Mouse (Mus musculus) neural tube, embryonic 10.5 days (tissue): Measurements from ENCODE around the gene Rassf7.
"Not testable (repeated sequence)": the region's sequence is repeated elsewhere in the genome, so short reads cannot be mapped to it uniquely, and the experiment has no call there.

Experiments used
- DNase-seq: peaks from one replicate; pipeline ENCODE4 v3.0.0-alpha.2; 2017; ENCODE audit warnings: low spot score; ENCODE audit errors: extremely low spot score

Gene Rassf7

DNA sequence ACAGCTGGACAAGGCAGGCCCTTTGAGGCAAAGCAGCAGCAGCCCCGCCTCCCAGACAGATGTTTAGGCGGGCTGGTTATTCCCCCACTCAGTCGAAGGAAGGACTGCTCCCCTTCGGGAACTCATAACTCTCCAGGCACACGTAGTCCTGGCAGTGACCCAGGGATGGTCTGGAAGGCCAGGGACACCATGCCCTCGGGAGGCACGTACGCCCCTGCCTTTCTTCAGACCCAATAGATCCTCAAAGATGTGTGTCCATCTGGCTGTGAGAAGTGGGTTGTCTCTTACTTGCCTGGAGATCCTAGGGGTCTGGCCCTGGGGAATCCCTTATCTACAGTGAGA is 6.4 kb downstream of the Rassf7 start:
- DNase-seq: no peak

GRCm38 (mm10) chr7:141222696-141223215 is 7.1 kb downstream of the Rassf7 start:
- DNase-seq: no peak

- DNase-seq: no peak
These were observed 10.9 kb downstream of the Rassf7 start for GRCm38 (mm10) chr7:141226535-141226934.

GRCm38 (mm10) chr7:141227796-141228195 is 12.1 kb downstream of the Rassf7 start:
- DNase-seq: no peak

- peak; percentile 97 for DNase-seq
These were observed 12.8 kb downstream of the Rassf7 start, which contains the start of gene Phrf1 for GRCm38 (mm10) chr7:141228279-141229067. Gene Phrf1, plus strand, starts transcription at chr7:141228784.

DNA sequence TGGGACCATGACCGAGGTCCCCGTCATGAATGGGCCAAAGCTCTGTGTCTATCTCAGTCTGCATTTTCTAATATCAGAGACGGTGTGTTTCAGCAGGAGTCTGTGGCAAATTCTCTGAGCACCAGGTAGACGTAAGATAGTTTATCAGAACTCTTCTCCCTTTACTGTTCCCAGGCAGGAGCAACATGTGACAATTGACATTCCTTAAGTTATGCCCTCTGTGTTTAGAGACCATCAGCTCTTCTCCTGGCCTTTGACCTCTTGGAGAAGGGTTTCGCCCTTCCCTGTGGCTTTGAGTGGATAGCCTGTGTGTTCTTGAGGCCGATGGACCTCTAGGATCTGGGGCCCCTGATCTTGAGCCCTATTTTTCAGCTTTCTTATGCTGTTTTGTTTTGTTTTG is 14.0 kb downstream of the Rassf7 start:
- no peak for DNase-seq

- DNase-seq: no peak
These were observed 14.9 kb downstream of the Rassf7 start for GRCm38 (mm10) chr7:141230570-141230969.

- DNase-seq: no peak
These were observed 15.5 kb downstream of the Rassf7 start for GRCm38 (mm10) chr7:141231111-141231510.

GRCm38 (mm10) chr7:141231551-141231950 is 15.9 kb downstream of the Rassf7 start:
- no peak for DNase-seq

DNA sequence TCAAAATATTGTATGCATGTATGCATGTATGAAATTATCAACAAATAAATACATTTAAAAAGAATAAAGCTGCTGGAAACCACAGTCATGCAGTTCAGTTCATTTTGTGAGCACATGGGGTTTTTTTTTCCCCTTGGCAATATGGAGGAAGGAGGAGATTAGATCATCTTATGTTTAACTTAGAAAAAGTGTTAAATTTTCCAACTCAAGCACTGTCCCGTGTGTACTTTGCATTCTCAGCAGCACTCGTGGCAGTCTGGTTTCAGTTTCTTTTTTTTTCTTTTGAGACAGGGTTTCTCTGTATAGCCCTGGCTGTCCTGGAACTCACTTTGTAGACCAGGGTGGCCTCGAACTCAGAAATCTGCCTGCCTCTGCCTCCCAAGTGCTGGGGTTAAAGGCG is 34.8 kb downstream of the Rassf7 start:
- DNase-seq: not testable (repeated sequence)

GRCm38 (mm10) chr7:141256159-141256558 is 40.5 kb downstream of the Rassf7 start:
- DNase-seq: no peak

GRCm38 (mm10) chr7:141261480-141261879 is 45.8 kb downstream of the Rassf7 start:
- no peak for DNase-seq

GRCm38 (mm10) chr7:141263640-141264039 is 48.0 kb downstream of the Rassf7 start:
- DNase-seq: no peak

DNA sequence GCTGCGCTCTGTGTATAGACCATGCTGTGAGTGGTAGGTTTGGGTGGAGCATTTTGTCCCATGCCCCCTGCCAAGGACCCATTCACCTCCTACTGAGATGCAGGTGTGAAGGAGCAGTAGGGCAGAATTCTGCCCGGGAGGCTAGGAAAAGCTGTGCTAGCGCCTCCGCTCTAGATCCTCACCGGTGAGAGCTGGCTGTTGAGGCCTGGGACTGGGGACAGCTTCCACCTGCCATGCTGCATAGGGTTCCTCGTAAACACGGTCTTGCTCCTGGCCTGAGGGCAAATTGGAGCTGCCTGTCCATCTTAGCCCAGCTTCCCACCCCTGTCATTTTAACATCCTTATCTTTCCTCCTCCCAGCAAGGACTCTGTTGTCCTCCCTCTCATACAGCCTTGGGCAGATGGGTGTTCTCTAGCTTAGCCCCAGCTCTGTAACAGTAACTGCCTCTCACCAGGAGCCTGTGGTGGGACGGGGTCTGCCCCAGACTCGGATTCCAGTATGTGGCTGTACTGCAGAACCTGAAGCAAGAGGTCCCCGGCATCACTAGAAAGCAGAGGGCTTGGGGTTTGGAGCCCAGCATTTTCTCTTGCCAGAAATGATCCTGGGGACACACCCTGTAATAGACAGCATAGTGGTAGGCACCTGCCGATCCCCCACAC is 48.5 kb downstream of the Rassf7 start:
- no peak for DNase-seq

- peak; percentile 39 for DNase-seq
These were observed 49.2 kb downstream of the Rassf7 start for GRCm38 (mm10) chr7:141264761-141265410.

- peak; percentile 25 for DNase-seq
These were observed 49.7 kb downstream of the Rassf7 start for GRCm38 (mm10) chr7:141265411-141265738.

GRCm38 (mm10) chr7:141265739-141266561 is 50.3 kb downstream of the Rassf7 start, which contains the start of gene Irf7:
Gene Irf7, minus strand, starts transcription at chr7:141266481.
- peak; percentile 29 for DNase-seq
